Mouse (Mus musculus): ENCODE results near the gene Lnp1.
"Not testable (repeated sequence)": the region's sequence is repeated elsewhere in the genome, so short reads cannot be mapped to it uniquely, and the experiment has no call there.

Lnp1 gene

GRCm38 (mm10) chr16:56928023-56928422, at the start of gene Lnp1:
Lnp1 (minus strand) TSS chr16:56928061.
- DNase-seq (ENCODE audit: low read depth, low spot score) = no peak

- no peak for DNase-seq (ENCODE audit: low read depth, low spot score)
Measured at GRCm38 (mm10) chr16:56974646-56975045, 46.8 kb upstream of the Lnp1 start.

- not testable (repeated sequence) for DNase-seq (ENCODE audit: low read depth, low spot score)
Measured at GRCm38 (mm10) chr16:56958311-56958710, 30.4 kb upstream of the Lnp1 start.

- DNase-seq (ENCODE audit: low read depth, low spot score) = no peak
Measured at GRCm38 (mm10) chr16:56949085-56949484, 21.2 kb upstream of the Lnp1 start.

- DNase-seq (ENCODE audit: low read depth, low spot score) = no peak
Measured at GRCm38 (mm10) chr16:56942341-56942740, 14.5 kb upstream of the Lnp1 start.

GRCm38 (mm10) chr16:56920102-56920657, 7.7 kb downstream of the Lnp1 start:
- peak; percentile 18 for DNase-seq (ENCODE audit: low read depth, low spot score)

- DNase-seq (ENCODE audit: low read depth, low spot score) = no peak
Measured at GRCm38 (mm10) chr16:56917230-56917629, 10.6 kb downstream of the Lnp1 start.

- DNase-seq (ENCODE audit: low read depth, low spot score) = no peak
Measured at GRCm38 (mm10) chr16:56908986-56909385, 18.9 kb downstream of the Lnp1 start.

- not testable (repeated sequence) for DNase-seq (ENCODE audit: low read depth, low spot score)
Measured at GRCm38 (mm10) chr16:56902206-56902605, 25.7 kb downstream of the Lnp1 start.

GRCm38 (mm10) chr16:56891583-56891982, 36.3 kb downstream of the Lnp1 start:
- DNase-seq (ENCODE audit: low read depth, low spot score) = no peak

GRCm38 (mm10) chr16:56886616-56887116, 41.2 kb downstream of the Lnp1 start:
- no peak for DNase-seq (ENCODE audit: low read depth, low spot score)

- DNase-seq (ENCODE audit: low read depth, low spot score) = peak; percentile 79
Measured at GRCm38 (mm10) chr16:56885824-56886615, 41.8 kb downstream of the Lnp1 start, which contains the start of gene Tmem45a. Tmem45a (minus strand) TSS chr16:56886166.

GRCm38 (mm10) chr16:56884811-56885210, 43.0 kb downstream of the Lnp1 start:
- no peak for DNase-seq (ENCODE audit: low read depth, low spot score)

- DNase-seq (ENCODE audit: low read depth, low spot score) = no peak
Measured at GRCm38 (mm10) chr16:56873410-56873809, 54.5 kb downstream of the Lnp1 start.

GRCm38 (mm10) chr16:56870458-56870857, 57.4 kb downstream of the Lnp1 start:
- DNase-seq (ENCODE audit: low read depth, low spot score) = no peak

- no peak for DNase-seq (ENCODE audit: low read depth, low spot score)
Measured at GRCm38 (mm10) chr16:56868361-56868760, 59.5 kb downstream of the Lnp1 start.

- no peak for DNase-seq (ENCODE audit: low read depth, low spot score)
Measured at GRCm38 (mm10) chr16:56867591-56867990, 60.3 kb downstream of the Lnp1 start.

Data from skeletal muscle tissue, adult 2 months (tissue).